Mouse (Mus musculus) R1 (cell line): ENCODE measurements around the gene Ccdc62.
A peak's percentile ranks its signal among the peaks of the same experiment; 100 is the strongest.

Experiments used
- DNase-seq: peaks from one replicate; pipeline ENCODE4 v3.0.0-alpha.2; 2018; ENCODE audit warnings: low read depth, low spot score

The Ccdc62 gene

DNA sequence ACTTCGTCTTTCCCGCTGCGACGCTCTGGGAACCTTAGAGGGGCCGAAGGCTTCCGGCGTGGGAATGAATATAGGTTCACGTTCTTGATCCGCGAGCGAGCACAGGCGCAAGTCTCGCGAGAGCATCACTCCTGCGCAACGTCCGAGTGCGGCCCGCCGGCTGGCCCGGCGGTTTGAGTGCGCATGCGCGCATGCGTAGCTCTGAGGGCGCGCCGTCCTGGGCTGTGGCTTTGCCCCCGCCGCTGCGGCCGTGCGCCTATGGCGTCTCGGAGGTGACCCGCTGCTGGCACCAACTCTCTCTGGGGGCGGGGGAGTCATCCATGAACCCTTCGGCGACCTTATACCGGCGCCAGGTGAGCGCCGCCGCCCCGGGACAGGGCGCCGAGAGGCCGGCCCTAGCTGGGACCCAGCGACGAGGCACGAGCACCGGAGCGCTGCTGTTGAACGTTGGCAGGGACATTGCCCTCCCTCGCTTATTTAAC is at the start of gene Ccdc62:
Ccdc62 (plus strand) TSS at position 172 of the 482 bp plus-strand sequence.
- DNase-seq: peak; percentile 96

GRCm38 (mm10) chr5:123880778-123881177 is 49.7 kb upstream of the Ccdc62 start:
- peak; percentile 76 for DNase-seq

DNA sequence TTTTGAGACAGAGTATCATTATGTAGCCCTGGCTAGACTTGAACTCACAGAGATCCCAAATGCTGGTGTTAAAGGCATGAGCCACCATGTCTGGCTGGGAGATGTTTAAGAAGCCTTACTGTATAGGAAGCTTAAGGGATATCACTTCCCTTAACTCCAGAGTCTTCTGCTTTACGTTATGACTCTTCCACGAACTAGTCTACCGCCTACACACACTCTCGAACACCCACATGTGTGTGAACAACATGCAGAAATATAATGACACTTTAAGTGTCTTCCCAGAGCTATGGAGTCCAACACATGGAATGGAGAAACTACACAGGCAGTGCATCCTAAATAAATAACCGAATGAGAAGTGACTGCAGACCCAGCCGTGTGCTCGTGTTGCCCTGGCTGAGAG is 46.6 kb upstream of the Ccdc62 start:
- DNase-seq: no peak

DNA sequence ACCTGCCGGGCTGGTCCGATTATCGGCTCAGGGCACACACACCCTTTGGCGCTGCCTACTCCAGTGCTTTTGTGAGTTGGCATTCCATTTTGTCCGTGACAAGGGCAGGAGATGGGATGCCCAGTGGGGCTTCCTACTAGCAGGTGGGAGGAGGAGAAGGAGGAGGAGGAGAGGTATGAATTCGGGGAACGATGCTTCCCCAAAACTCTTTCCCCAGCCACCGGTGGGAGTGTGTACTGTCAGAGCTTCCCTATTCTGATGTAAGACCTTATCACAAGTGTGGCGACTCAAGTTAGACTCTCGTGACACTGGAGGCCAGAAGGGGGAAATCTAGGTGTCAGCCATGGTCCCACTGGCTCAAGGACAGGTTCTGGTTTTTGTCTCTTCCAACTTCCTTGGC is 46.1 kb upstream of the Ccdc62 start:
- DNase-seq: no peak

DNA sequence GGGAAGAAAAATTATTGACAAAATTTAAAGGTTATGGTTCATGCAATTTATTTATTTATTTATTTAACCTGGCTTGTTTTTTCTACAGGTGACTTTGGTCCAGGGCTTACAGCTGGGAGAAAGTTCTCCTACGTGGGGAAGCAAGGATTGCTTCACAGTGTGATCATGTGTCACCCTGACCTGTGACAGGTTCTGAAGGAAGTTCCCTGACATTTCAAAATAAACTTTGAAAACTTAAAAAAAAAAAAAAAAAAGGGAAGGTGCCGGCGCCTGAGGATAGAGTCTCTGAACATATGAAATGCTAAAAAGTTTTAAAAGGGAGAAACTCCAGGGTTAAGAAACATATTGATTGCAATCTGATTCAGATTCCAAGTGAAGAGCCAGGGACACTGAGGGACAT is 44.1 kb upstream of the Ccdc62 start:
- DNase-seq: no peak

- DNase-seq: no peak
These were observed 40.2 kb upstream of the Ccdc62 start for GRCm38 (mm10) chr5:123890312-123890711.

DNA sequence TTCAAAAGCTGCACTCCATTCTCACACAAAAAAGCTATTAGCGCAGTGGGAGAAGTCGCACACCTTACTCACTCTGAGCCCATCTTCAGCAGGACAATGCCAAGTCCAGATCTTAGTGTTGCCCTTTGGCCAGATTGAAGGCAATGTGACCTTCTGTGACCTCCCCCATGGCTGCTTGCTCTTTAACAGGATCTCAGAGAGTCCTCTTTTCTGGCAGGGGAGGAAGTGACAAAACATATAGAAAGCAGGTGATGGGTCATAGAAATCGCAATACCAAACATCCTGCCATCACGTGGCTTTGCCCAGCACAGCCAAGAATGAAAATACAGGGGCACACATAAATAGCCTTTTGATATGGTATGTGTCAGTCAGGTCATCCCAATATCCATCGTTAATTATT is 39.5 kb upstream of the Ccdc62 start:
- no peak for DNase-seq

GRCm38 (mm10) chr5:123891669-123892068 is 38.8 kb upstream of the Ccdc62 start:
- peak; percentile 54 for DNase-seq

DNA sequence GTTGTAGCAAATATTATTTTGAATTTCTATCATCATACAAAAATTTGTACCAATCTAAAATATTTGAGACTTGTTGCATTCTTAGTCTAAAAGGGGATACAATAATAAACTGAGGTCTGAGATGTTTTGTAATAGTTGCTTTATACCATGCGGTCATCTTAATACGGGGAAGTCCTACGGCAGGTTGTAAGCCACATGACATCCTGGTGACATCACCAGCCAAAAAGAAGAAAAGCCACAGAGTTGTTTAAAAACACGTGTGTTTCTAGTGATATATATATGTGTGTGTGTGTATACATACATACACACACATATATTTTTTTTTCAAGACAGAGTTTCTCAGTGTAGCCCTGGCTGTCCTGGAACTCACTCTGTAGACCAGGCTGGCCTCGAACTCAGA is 37.0 kb upstream of the Ccdc62 start:
- DNase-seq: no peak

GRCm38 (mm10) chr5:123896395-123896794 is 34.1 kb upstream of the Ccdc62 start:
- DNase-seq: no peak

DNA sequence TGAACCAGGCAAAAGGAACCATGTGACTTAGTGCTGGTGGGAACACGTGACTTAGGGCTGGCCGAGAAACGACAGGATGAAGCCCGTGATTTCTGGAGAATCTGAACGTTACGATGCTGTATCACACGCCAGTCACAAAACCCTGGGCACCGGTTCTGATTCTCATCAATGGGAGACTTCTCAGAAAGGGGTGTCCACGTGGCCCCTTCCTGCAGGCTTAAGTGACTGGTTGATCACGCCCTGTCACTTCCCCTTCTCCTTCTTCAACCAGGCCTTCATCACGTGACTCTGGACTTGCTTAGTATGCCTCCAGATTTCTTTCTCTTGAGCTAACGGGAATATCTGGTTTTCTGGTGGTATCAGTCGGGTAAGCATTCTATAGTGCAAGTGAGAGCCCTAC is 33.1 kb upstream of the Ccdc62 start:
- peak; percentile 24 for DNase-seq

DNA sequence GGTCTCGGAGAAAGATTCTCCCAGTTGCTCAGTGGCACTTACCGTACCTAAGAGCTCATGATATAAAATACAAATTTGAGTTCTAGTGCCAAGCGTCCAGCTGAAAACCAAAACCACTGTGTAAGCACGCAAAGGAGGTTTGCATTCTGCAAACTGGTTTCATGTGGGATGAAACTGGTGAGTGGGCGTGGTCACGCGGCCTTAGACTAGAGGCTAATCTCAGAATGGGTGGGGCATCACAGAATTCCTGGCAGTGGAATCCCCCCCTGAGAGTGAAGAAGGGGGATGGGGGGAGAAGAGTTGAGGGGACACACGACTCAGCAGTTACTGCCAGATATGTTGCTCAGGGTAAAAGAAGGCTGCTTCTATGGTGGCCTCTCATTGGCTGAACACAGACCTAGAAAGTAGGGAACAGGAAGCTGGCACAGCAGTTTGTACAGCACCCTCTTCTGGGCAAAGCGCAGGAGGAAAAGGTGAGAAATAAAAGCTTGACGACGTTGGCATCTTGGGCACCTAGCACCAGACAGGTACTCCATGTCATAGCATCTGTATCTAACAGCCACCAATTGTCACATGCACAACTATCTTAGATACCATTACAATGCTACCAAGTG is 26.3 kb upstream of the Ccdc62 start:
- peak; percentile 62 for DNase-seq

GRCm38 (mm10) chr5:123906146-123906975 is 24.1 kb upstream of the Ccdc62 start:
- DNase-seq: no peak

- DNase-seq: peak; percentile 95
These were observed 23.4 kb upstream of the Ccdc62 start, which contains the start of gene Denr for GRCm38 (mm10) chr5:123906976-123907630. Denr (plus strand) TSS chr5:123907175.

DNA sequence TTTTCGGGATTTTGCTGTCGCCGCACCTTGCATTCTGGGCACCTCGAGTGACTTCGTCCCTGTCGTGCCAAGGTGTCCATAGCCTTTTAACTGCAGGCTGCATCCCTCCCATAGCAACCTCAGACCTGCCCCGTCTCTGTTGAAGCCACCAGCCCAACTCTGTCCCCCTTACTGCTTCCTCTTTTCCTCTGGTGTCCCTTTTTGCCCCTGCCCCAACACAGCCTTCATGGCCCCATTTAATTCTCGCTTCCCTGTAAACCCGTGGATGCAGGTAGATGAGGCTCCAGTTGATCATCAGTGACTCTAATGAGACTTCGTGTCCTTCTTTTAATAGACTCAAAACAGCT is 22.9 kb upstream of the Ccdc62 start:
- DNase-seq: no peak

- no peak for DNase-seq
These were observed 15.6 kb upstream of the Ccdc62 start for GRCm38 (mm10) chr5:123914852-123915251.

DNA sequence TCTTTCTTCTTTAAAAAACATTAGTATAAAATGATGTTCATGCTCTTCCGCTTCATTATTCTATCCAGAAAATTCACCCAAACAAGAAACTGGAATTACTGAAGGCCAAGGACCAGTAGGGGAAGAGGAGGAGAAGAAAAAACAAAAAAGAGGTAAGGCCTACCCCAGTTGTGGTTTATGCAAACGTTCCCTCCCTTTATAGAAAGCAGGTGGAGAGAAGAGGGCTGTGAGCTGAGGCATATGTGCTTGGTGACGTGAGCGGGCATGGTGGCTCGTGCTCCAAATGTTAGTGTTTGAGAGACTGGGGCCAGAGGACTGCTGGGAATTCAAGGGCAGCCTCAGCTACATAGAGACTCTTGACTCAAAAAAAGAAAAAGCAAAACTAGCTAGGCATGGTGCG is 8.4 kb upstream of the Ccdc62 start:
- no peak for DNase-seq

DNA sequence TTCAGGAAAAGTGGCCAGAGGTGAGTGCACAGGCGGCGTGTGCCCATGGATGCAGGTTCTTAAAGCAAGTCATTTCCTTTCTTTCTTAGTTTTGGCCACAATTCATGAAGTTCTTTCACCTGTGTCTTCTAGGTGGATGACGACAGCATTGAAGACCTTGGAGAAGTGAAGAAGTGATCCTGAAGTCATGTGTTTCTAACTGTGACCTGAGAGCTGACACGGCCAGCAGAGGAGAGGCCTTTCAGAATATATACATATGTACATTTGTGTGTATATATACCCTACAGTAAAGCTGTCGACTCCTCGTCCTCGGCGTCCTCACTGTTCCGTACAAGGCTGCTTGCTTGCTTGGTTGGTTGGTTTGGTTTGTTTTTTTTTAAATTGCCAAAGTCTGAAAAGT is 3.4 kb upstream of the Ccdc62 start, which contains the start of gene Gm43518:
Gm43518 (plus strand) TSS at position 301 of the 400 bp plus-strand sequence.
- no peak for DNase-seq

DNA sequence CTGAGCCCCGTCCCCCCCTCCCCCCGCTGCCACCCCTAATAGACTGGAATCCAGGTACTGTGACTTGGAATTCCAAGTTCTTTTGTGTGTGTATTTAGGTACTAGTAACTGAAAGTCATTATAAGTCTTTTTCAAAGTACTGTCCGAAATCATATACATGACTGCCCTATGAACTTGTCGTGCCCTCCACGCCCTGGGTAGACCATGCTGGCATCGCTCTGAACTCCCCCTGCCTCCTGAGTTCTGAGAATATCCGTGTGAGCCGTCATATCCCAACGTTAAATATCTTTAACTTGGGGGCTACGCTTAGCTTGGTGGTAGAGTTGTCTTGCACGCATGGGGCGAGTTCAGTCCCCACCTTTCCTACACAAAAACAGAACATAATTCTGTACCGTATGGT is 652 bp downstream of the Ccdc62 start:
- DNase-seq: no peak

DNA sequence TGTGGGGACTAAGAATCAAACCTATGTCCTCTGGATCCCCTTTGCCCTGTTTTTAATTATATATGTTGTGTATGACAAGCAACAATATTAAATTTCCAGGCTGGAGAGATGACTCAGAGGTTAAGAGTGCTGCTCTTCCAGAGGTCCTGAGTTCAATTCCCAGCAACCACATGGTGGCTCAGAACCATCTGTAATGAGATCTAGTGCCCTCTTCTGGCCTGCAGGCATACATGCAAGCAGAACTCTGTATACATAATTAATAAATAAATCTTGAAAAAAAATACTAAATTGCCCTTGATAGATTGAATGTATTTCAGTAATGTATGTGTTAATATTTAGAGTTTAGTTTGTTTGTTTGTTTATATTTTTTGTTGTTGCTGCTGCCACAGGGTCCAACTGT is 2.4 kb downstream of the Ccdc62 start:
- DNase-seq: peak; percentile 13

DNA sequence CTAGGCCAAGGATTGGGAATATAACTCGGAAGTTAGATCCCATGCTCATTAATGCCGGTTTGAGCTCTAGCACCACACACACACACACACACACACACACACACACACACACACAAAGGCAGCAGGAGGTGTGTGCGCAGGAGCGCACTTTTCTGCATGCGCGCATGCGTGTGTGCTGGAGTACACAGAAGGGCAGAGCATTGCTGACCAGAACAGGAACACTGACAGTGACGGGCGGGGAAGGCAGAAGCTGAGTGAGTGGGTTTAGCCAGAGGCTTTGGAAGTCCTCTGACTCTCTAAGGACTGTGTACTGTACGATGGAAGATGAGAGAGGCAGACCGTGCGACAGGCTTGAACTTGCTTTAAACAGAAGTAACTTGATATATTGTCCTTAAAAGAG is 3.1 kb downstream of the Ccdc62 start:
- peak; percentile 29 for DNase-seq

DNA sequence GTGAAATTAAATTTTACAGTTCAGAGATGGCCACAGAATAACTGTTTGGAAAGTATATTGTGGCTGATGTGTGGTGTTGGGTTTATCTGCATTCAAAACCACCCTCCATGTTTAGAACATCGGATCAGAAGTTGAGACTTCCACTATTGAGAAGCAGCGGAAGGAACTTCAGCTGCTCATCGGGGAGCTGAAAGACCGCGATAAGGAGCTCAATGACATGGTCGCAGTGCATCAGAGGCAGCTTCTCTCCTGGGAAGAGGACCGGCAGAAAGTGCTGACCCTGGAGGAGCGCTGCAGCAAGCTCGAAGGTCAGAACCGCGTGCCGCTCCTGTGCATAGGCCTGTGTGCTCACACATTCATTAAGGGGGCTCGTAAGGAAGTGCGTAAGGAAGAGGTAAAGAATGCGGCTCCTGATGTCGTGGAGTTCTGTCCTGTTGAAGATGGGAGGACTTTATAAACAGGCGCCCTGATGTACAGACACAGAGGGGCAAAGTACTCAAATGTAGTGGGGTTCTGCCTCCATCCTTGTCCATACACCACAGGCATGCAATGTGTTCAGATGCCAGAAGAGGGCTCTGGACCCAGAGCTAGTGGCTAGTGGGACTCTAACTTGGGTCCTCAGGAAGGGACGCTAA is 3.6 kb downstream of the Ccdc62 start:
- DNase-seq: peak; percentile 83
